Mouse (Mus musculus): ENCODE data around the gene Calhm6. TPM values are rescaled to one million over a fixed set of nuclear protein-coding genes. Genes with fewer than 3 reads are reported as not detected.

Gene Calhm6
- not detected in 2 replicates for total RNA-seq (2014; fragmentation: Nextera tagmentation)
- 0.27 TPM in 1 of 2 replicates, not detected in the other for total RNA-seq (2017)
- polyA plus RNA-seq (2012): not detected in 2 replicates

GRCm38 (mm10) chr10:34127392-34128378, at the start of gene Calhm6:
Calhm6 (minus strand) TSS chr10:34127984.
- Histone ChIP-seq H3K27me3 (ENCODE audit: insufficient read depth, low read length) (peaks cover 12% of the 10 kb centered on the region), H3K9me3 (replicated peaks) (no peaks in the 10 kb centered on the region), H3K4me1 (ENCODE audit: insufficient read depth, low read depth, low read length) (no peaks in the 10 kb centered on the region; the same call in 1 of the 2 replicates), H3K36me3 (replicated peaks) (no peaks in the 10 kb centered on the region), H3K4me3 (ENCODE audit: low read depth, low read length) (no peak within 1 kb of the TSS)
- no peak for TF ChIP-seq POLR2AphosphoS5 (IDR thresholded peaks at IDR 0.05; ENCODE audit: insufficient replicate concordance, low read depth, low read length)
- TF ChIP-seq GATA2 (IDR thresholded peaks at IDR 0.05; ENCODE audit: borderline replicate concordance, low read depth, low read length): no peak
- TF ChIP-seq GATA1 (IDR thresholded peaks at IDR 0.05; ENCODE audit: borderline replicate concordance, low read length): no peak
- TF ChIP-seq TAL1 (conservative IDR thresholded peaks at IDR 0.05; ENCODE audit: low read depth, low read length): no peak
- no peak for TF ChIP-seq CTCF (IDR thresholded peaks at IDR 0.05; ENCODE audit: low read depth, low read length)
- DNase-seq (ENCODE audit: low spot score) (no peak), ATAC-seq (ENCODE audit: extremely low read depth, insufficient number of reproducible peaks, low FRiP score, poor library complexity, severe bottlenecking) (no peak)

- H3K36me3 ChIP-seq (replicated peaks): no peaks in the 10 kb centered on the region
- no peaks in the 10 kb centered on the region for H3K4me1 ChIP-seq (ENCODE audit: insufficient read depth, low read depth, low read length)
- TF ChIP-seq GATA1 (IDR thresholded peaks at IDR 0.05; ENCODE audit: borderline replicate concordance, low read length) (no peak), CTCF (IDR thresholded peaks at IDR 0.05; ENCODE audit: low read depth, low read length) (no peak), GATA2 (IDR thresholded peaks at IDR 0.05; ENCODE audit: borderline replicate concordance, low read depth, low read length) (no peak), POLR2AphosphoS5 (IDR thresholded peaks at IDR 0.05; ENCODE audit: insufficient replicate concordance, low read depth, low read length) (no peak), TAL1 (conservative IDR thresholded peaks at IDR 0.05; ENCODE audit: low read depth, low read length) (no peak)
- DNase-seq (ENCODE audit: low spot score) (no peak), ATAC-seq (ENCODE audit: extremely low read depth, insufficient number of reproducible peaks, low FRiP score, poor library complexity, severe bottlenecking) (no peak)
- H3K27me3 ChIP-seq (ENCODE audit: insufficient read depth, low read length): no peaks in the 10 kb centered on the region
- H3K4me3 ChIP-seq (ENCODE audit: low read depth, low read length): no peak overlapping the region
- H3K9me3 ChIP-seq (replicated peaks): no peaks in the 10 kb centered on the region
These were observed 48.3 kb upstream of the Calhm6 start for GRCm38 (mm10) chr10:34175870-34176606.

- TF ChIP-seq TAL1 (conservative IDR thresholded peaks at IDR 0.05; ENCODE audit: low read depth, low read length) (no peak), GATA1 (IDR thresholded peaks at IDR 0.05; ENCODE audit: borderline replicate concordance, low read length) (no peak), POLR2AphosphoS5 (IDR thresholded peaks at IDR 0.05; ENCODE audit: insufficient replicate concordance, low read depth, low read length) (no peak), GATA2 (IDR thresholded peaks at IDR 0.05; ENCODE audit: borderline replicate concordance, low read depth, low read length) (no peak), CTCF (IDR thresholded peaks at IDR 0.05; ENCODE audit: low read depth, low read length) (no peak)
- ATAC-seq (ENCODE audit: extremely low read depth, insufficient number of reproducible peaks, low FRiP score, poor library complexity, severe bottlenecking) (no peak), DNase-seq (ENCODE audit: low spot score) (no peak)
- Histone ChIP-seq H3K36me3 (replicated peaks) (no peaks in the 10 kb centered on the region), H3K4me1 (ENCODE audit: insufficient read depth, low read depth, low read length) (no peaks in the 10 kb centered on the region), H3K27me3 (ENCODE audit: insufficient read depth, low read length) (no peaks in the 10 kb centered on the region), H3K4me3 (ENCODE audit: low read depth, low read length) (no peak overlapping the region), H3K9me3 (replicated peaks) (no peaks in the 10 kb centered on the region)
These were observed 45.0 kb upstream of the Calhm6 start for GRCm38 (mm10) chr10:34172663-34173282.

GRCm38 (mm10) chr10:34171660-34172059, 43.9 kb upstream of the Calhm6 start:
- DNase-seq (ENCODE audit: low spot score) (no peak), ATAC-seq (ENCODE audit: extremely low read depth, insufficient number of reproducible peaks, low FRiP score, poor library complexity, severe bottlenecking) (no peak)
- Histone ChIP-seq H3K4me3 (ENCODE audit: low read depth, low read length) (no peak overlapping the region), H3K36me3 (replicated peaks) (no peaks in the 10 kb centered on the region), H3K9me3 (replicated peaks) (no peaks in the 10 kb centered on the region), H3K27me3 (ENCODE audit: insufficient read depth, low read length) (no peaks in the 10 kb centered on the region), H3K4me1 (ENCODE audit: insufficient read depth, low read depth, low read length) (no peaks in the 10 kb centered on the region)
- TF ChIP-seq TAL1 (conservative IDR thresholded peaks at IDR 0.05; ENCODE audit: low read depth, low read length) (no peak), POLR2AphosphoS5 (IDR thresholded peaks at IDR 0.05; ENCODE audit: insufficient replicate concordance, low read depth, low read length) (no peak)

- no peaks in the 10 kb centered on the region for H3K27me3 ChIP-seq (ENCODE audit: insufficient read depth, low read length)
- TF ChIP-seq POLR2AphosphoS5 (IDR thresholded peaks at IDR 0.05; ENCODE audit: insufficient replicate concordance, low read depth, low read length) (no peak), TAL1 (conservative IDR thresholded peaks at IDR 0.05; ENCODE audit: low read depth, low read length) (no peak), GATA1 (IDR thresholded peaks at IDR 0.05; ENCODE audit: borderline replicate concordance, low read length) (no peak), CTCF (IDR thresholded peaks at IDR 0.05; ENCODE audit: low read depth, low read length) (no peak), GATA2 (IDR thresholded peaks at IDR 0.05; ENCODE audit: borderline replicate concordance, low read depth, low read length) (no peak)
- ATAC-seq (ENCODE audit: extremely low read depth, insufficient number of reproducible peaks, low FRiP score, poor library complexity, severe bottlenecking) (no peak), DNase-seq (ENCODE audit: low spot score) (no peak)
- H3K36me3 ChIP-seq (replicated peaks): no peaks in the 10 kb centered on the region
- no peaks in the 10 kb centered on the region for H3K4me1 ChIP-seq (ENCODE audit: insufficient read depth, low read depth, low read length)
- no peak overlapping the region for H3K4me3 ChIP-seq (ENCODE audit: low read depth, low read length)
- H3K9me3 ChIP-seq (replicated peaks): no peaks in the 10 kb centered on the region
These were observed 43.4 kb upstream of the Calhm6 start for GRCm38 (mm10) chr10:34171191-34171590.
